Mouse (Mus musculus): ENCODE data around the gene Col17a1.

- TF ChIP-seq CTCF (IDR thresholded peaks at IDR 0.05; ENCODE audit: borderline replicate concordance, extremely low read depth, insufficient read depth, insufficient read length) (no peak), POLR2A (IDR thresholded peaks at IDR 0.05; ENCODE audit: borderline replicate concordance, extremely low read depth, insufficient read depth, insufficient read length, poor library complexity, severe bottlenecking) (no peak)
Observed at GRCm38 (mm10) chr19:47643910-47644309, 48.0 kb downstream of the Col17a1 start.
